Mouse (Mus musculus) olfactory bulb, adult 2 months (tissue): Measurements from ENCODE around the gene Kalrn.

Source experiments
- CTCF ChIP-seq: fragments of 200-500 bp; IDR thresholded peaks from 2 replicates; pipeline ENCODE4 v1.5.1; 2012; ENCODE audit warnings: low read depth, mild to moderate bottlenecking, low read length, moderate library complexity; ENCODE audit not compliant: insufficient read depth
- POLR2A ChIP-seq: fragments of 200-500 bp; IDR thresholded peaks from 2 replicates; pipeline ENCODE4 v1.6.1; 2012; ENCODE audit warnings: mild to moderate bottlenecking, low read depth, low read length, moderate library complexity; ENCODE audit not compliant: insufficient read depth

DNA sequence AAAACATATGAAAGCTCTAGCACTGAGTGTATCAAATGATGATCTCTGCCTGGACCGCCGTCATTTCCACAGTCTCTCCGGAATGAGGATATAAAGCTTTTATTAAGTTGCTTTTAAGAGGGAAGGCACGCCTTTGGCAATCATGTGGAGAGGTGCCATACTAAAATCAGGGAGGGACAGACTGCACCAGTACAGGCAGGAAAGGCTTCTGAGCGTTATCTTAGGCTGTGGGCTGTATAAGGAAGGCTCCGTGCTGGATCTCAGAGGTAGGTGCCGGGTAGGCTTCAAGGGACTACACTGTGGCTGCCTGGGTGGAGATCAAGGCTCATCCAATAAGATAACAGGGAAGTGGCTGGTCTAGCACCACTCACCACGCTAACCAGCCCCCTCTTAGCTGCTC, 528.8 kb downstream of the Kalrn start:
- TF ChIP-seq POLR2A, result no peak
- no peak for TF ChIP-seq CTCF
